Mouse (Mus musculus): Measurements from ENCODE around the gene Zbtb48.

Gene Zbtb48

DNA sequence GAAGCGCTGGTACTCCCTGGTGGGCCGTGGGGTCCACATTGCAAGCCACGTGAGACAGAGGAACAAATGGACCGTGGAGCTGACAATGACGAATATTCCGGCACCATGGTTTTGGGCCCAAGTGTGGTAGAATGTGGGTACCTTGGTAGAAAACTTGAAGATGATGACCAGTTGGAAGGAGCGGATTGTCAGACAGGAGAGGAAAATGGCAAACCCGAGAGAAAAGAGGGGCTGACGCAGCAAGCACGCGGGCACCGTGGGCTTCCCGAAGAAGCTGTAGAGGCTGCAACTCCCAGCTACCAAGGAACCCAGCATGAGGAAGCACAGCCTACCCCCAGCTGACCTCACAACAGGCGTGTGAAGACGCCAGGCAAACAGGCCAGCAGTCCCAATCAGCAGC, 985 bp upstream of the Zbtb48 start:
- DNase-seq = no peak

- DNase-seq = no peak
These were observed 541 bp downstream of the Zbtb48 start for GRCm38 (mm10) chr4:152026751-152027508.

GRCm38 (mm10) chr4:152024525-152024924, 2.9 kb downstream of the Zbtb48 start:
- no peak for DNase-seq

GRCm38 (mm10) chr4:152022506-152022905, 5.0 kb downstream of the Zbtb48 start:
- DNase-seq = no peak

GRCm38 (mm10) chr4:152021568-152022097, 5.8 kb downstream of the Zbtb48 start:
- DNase-seq = no peak

- no peak for DNase-seq
These were observed 7.4 kb downstream of the Zbtb48 start for GRCm38 (mm10) chr4:152020024-152020423.

DNA sequence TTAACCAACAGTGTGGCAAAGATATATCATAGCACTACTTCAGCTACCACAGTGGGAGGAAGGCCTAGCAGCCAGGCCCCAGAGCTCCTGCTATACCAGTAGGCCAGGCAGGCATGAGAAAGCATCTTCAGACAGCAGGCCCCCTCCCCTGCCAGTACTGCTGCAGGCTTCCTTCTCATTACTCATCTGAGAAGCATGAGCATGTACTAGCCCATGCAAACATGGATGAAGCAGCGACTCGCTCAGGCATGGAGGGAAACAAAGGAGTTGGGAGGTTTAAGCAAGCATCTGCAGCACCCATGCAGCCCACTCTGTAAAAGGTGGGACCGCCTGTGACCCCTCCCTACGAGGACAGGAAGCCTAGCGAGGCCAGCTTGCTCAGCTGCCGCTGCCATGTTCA, 8.4 kb downstream of the Zbtb48 start:
- DNase-seq = no peak

- peak; percentile 68 for DNase-seq
These were observed 14.2 kb downstream of the Zbtb48 start for GRCm38 (mm10) chr4:152013036-152013813.

DNA sequence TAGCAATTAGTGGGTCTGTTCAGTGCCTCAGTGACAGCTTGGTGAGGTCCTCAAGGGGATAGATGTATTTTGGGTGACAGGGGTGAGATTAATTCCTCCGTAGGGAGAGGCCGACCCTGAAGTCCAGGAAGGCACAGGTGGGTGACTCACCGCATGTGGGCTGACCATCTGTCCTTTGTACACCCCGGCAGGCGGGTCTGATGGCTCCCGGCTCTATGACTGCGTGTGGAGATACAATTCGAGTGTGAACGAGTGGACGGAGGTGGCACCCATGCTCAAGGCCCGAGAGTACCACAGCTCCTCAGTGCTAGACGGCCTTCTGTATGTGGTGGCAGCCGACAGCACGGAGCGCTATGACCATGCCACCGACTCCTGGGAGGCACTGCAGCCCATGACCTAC, 15.4 kb downstream of the Zbtb48 start:
- no peak for DNase-seq

DNA sequence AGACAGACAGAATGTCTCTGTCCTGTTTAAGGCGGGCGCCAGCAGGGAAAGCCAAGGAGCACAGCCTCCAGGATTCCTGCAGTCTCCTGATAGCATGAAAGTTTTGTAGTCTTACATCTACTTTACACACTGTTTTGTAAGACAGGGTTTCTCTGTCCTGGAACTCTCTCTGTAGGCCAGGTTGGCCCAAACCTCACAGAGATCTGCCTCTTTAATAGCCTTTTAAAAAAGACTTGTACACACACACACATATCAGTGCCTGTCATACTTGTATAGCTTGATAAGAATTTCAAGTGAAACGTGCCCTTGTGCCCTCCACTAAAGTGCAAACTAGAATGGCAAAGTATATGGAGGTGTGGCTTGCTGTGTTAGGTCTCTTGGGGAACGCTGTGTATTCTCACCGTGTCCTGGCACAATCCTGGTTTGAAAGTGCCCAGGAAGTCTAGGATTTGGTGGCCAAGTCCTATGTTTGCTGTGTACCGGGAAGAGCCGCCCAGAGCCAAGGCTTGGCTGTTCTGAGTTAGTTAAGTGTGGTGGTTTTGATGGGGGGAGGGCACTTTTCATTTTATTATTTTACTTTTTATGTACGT, 16.2 kb downstream of the Zbtb48 start:
- no peak for DNase-seq

DNA sequence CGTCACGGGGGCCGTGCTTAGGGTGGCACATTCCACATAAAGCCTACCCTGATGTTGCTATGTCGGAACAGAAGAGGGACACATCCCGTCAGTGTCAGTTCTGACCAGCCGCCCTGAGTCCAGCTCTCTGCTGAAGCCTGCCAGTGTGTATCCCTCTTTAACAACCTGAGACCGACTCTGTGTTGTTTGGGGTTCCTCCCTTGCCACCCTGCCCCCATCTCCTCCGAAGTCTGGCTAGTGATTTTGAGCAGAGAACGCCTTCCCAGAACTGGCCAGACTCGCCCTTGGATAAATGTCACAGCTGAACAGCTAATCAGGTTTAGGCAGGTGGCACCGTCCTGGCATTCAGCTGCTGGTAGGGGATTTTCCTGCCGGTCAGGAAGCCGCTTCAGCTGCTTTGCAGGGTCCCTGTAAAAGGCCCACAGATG, 16.8 kb downstream of the Zbtb48 start:
- DNase-seq = peak; percentile 50

DNA sequence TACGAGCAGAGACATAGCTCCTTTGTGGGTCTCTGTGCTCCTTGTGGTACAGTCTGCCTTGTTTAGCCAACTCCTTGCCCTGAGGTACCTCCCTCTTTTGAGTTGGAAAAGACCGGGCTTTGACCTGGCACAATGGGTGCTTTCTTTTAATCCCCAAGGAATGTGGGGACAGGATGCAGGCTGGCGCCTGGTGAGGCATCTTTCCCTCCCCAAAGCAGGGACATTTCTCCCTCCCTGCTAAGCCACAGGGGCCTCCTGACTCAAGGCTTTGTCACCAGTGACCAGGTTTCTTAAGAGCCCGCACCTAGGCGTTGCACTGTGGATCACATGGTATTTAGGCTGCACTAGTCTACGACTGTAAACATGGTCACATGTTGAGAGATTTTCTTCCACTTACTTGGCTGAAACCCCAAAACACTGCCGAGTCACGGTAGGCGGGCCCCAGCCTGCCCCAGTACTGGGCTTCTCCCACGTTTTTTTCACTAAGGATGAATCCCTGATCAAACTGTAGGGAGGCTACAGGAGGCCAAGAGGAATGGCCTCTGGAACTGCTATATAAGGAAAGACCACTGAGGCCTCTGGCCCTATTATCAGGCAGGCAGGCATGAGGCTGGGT, 17.3 kb downstream of the Zbtb48 start:
- peak; percentile 68 for DNase-seq

- DNase-seq = no peak
These were observed 18.1 kb downstream of the Zbtb48 start for GRCm38 (mm10) chr4:152009076-152010051.

- DNase-seq = peak; percentile 97
These were observed 18.8 kb downstream of the Zbtb48 start, which contains the start of gene Klhl21 for GRCm38 (mm10) chr4:152008622-152009075. Gene Klhl21, plus strand, starts transcription at chr4:152008803.

DNA sequence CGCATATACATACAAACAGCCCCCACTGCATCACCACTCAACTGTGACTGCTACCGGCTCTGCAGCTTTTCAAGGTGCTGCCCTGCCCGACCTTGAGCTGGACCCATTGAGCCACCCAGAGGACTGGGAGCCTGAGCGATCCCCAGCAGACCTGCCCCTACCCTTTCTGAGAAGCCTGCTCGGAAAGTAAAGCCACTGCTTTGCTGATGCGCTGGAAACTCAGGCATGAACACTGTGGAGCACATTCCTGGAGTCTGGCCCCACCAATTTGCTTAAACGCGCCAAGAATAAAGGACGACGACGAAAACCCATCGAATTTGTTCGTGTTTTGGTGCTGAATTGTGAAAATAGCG, 19.3 kb downstream of the Zbtb48 start:
- peak; percentile 46 for DNase-seq

DNA sequence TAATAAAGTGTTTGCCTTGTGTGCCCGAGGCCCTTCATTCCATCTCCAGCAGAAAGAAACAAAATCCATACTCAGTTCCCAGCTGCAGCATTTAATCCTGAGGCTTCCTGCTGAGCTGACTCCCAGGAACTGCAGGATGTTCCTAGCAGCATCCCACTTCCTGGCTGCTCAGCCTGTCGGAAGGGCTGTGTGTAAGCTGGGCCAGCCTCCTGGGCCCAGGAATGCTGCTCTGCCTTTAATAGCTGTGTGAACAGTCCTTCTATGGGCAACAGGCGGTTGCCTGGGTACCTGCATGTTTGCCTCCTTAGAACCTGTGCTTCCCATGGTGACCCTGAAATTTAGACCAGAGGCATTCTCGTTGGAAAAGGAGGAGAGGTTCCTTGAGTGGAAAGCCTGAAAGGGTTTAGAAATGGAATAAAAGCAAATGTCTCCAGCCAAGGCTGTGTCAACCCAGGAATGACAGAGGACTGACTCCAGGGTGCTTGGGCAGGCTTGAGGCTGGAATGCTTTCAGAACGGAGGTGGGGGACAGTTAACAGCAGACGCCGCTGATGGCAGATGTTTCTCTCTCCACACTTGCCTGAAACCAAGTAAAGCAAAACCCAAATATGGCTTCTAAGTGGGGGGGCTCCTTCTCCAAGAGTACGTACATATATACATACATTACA, 19.9 kb downstream of the Zbtb48 start:
- DNase-seq = peak; percentile 50

- no peak for DNase-seq
These were observed 20.7 kb downstream of the Zbtb48 start for GRCm38 (mm10) chr4:152006812-152007211.

DNA sequence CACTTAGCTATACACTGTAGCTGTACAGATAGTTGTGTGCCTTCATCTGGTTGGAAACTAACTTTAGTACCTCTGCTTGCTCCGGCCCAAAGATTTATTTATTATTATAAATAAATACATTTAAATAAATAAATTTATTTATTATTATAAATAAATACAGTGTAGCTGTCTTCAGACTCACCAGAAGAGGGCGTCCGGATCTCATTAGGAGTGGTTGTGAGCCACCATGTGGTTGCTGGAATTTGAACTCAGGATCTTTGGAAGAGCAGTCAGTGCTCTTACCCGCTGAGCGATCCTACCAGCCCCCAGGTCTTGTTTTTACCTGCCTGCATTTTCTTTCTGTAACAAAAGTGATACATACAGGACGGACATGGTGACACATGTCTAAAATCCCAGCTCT, 21.3 kb downstream of the Zbtb48 start:
- no peak for DNase-seq

DNA sequence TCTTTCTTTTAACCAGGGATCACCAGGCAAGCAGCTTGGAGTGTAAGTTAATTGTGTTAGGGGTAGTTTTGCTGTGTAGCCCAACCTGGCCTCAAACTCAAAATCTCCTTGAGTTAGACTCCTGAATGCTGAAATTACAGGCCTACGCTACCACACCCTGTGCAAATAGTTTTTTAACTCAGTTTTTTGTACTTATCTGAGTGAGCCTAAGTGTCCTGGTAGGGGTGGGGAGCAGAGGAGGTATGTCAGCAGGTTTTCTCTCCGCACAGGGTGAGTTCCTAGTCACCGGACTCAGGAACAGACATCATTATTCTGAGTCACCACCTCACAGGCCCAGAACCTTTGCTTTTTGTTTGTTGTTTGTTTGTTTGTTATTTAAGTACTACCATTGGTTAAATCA, 25.4 kb downstream of the Zbtb48 start:
- no peak for DNase-seq

- no peak for DNase-seq
These were observed 26.1 kb downstream of the Zbtb48 start for GRCm38 (mm10) chr4:152001335-152001734.

DNA sequence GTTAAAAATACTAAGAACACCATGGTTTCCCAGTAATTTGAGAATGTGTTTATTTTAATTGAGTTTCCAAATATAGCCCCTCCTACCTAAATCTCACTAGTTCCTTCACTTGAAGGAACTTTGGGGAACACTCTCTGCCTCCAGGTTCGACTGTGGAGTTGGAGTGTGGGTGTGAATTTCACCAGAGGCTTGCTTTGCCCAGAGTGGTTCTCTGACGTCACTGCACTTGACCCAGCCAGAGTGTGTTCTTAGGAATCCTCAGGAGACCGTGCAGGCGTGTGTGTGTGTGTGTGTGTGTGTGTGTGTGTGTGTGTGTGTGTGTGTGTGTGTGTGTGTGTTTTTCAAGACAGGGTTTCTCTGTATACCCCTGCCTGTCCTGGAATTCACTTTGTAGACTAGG, 26.6 kb downstream of the Zbtb48 start:
- no peak for DNase-seq

Measured in kidney, adult 18-20 months (tissue).